Mouse (Mus musculus) right cerebral cortex, postnatal 10 days (tissue): Measurements from ENCODE around the gene Fntb.

ENCODE experiments used
- DNase-seq, 2 experiments: peaks; one replicate each; pipeline ENCODE4 v3.0.0; 2021; ENCODE audit warnings: low spot score in 2 of 2

Gene Fntb

DNA sequence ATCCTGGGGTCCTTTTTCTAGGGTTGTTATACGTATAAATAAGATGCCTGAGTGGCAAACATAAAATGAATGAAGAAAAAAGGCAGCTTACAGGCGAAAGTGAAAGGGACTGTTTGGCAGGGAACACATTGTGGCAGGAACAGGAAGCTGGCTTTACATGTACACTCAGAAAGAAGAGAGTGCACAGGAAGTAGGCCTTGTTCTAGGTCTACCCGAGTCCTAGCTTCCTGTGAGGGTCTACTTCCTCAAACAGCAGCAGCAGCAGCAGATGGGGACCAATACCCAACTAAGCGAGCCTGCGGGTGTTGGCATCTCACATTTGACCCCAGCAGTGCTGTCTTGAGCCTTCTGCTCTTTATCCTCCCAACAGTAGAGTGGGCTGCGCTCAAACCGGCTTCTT lies 121.4 kb downstream of the Fntb start:
- no peak for DNase-seq

DNA sequence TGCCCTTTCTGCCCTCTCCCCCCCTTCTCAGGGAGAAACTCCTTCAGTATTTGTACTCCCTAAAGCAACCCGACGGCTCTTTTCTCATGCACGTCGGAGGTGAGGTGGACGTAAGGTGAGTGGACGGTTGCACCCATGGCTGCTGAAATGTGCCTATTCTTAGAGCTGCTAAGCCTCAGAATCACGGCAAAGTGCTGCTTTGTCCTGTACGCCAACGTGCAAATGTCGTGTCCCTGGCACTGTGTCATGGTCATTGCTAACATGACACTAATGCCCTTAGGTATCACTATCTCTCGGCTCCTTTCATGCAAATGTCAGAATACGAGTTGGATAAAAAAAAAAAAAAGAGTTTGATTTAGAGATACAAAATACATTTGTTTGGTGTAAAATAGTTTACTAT lies 122.6 kb downstream of the Fntb start:
- DNase-seq, result no peak

DNA sequence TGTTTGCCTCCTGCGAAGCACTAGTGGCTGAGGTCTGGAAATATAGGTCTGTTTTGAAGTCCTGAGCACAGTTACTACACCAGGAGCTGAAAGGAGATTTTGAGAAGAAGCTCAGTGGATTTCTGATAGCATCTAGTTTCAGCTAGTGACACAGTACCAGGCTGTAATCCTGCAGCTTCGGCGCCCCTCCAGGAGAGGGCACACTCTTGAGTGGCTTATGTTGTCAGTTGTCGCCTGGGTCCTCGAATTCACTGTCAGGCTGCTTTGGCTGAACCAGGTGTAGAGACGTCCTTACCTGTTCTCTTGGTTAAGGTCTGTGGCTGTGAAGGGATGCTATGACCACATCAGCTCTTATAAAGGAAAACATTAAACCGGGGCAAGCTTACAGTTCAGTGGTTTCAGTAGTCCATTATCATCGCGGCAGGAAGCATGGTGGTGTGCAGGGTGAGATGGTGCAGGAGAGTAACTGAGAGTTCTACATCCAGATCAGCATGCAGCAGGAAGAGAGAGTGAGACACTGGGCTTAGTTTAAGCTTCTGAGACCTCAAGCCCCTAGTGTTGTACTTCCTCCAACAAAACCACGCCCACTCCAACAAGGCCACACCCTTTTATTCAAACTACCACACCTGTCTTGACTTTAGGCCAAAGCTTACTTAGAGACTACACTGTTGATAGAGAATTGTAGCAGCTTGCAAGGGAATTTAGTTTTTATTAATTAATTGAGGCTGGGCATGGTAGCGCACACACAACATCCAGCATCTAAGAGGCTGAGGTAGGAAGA lies 124.2 kb downstream of the Fntb start:
- no peak for DNase-seq

GRCm38 (mm10) chr12:76891160-76891559 lies 125.8 kb downstream of the Fntb start:
- no peak for DNase-seq

DNA sequence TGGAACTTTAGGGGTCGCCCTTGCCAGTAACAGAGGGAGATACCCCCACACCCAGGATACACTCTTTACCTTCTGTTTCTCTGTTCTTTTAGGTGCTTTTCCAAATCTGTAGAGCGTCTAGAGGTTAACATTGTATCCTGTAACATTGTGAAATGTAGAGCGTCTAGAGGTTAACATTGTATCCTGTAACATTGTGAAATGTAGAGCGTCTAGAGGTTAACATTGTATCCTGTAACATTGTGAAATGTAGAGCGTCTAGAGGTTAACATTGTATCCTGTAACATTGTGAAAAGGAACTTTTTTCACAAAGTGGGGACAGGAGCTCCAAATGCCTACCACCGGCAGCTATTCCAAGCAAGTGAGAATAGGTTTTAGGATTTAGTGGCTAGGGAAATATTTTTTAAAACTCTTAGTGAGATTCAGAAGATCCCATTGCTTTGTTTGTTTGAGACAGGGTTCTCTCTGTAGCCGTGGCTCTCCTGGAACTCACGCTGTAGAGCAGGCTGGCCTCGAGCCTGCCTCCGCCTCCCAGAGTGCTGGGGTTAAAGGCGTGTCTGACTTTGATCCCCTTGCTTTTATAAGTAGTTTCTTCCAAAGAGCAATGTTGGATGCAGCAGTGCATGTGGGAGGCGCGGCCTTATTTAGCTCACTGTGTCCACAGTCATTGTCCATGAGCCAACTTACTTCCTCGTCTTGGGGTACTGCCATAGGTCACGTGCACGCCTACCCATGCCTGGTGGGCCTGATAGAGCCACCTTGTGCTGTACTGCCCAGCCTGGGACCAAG lies 127.7 kb downstream of the Fntb start:
- no peak for DNase-seq

DNA sequence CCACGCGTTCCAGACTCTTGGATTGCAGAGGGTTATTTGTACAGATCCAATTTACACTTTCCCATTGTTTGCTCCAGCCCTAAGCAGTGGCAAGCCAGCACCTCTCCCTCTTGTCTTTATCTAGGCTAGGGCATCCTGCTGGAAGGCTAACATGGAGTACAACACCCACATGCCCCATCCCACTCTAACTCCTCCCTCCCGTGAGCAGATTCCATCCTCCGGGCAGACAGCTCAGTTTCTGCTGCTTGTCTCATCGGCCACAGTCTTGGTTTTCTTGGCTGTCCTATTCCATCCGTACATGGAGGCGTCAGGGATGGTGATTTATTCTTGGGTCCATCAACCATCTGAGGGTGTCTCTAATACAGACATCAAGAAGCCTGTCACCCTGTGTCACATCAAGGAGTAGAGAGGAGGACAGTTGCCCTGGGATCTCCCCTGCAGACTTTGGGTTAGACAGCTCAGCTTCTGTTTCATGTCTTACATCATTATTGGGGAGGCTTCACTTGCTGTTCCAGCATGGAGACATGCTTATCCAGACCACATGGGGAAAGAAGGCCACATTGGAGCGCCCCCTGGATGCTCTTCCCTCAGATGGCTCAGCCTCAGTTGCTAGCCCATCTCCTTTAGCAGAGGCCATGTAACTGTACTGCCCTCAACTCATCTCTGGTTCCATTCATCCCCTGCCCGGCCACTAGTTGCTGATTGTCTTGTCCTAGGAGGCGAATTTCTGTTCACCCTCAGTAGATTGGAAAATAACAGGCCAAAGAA lies 129.6 kb downstream of the Fntb start:
- DNase-seq, result no peak

DNA sequence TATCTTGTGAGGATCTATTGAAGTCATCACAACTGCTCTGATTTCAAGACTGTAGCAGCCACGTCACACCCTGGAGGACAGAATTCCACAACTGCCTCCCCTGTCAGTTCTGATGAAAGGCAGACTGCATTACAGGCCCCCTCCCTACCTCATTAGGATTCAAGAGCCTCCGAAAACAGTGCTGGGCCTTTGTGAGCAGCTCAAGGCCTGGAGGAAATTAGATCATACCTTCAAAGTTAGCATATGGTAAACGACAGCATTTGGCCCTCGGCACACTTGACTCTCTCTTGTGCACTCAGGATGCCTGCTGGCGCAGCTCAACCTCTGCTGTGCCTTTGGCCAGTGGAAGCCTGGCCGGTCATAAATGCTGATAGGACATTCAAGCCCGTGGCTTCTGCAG lies 130.4 kb downstream of the Fntb start:
- DNase-seq, result no peak

- DNase-seq, result no peak
Observed at GRCm38 (mm10) chr12:76896566-76896965, 131.2 kb downstream of the Fntb start.

GRCm38 (mm10) chr12:76897006-76897405 lies 131.6 kb downstream of the Fntb start:
- no peak for DNase-seq

DNA sequence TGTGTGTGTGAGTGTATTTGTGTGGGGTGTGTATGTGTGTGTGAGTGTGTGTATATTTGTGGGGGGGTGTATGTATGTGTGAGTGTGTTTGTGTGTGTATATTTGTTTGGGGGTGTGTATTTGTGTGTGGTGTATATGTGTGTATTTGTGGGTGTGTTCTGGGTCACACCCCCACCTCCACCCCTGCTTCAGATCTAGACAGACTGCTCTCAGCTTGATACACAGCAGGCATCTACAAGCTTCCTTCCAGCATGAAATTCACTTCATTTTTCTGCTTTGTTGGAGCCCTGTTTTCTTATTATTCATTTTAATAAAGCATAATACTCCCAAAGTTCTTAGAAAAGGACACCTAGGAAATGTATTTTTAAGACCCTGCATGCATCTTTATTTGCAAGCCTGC lies 132.8 kb downstream of the Fntb start:
- DNase-seq, result no peak

DNA sequence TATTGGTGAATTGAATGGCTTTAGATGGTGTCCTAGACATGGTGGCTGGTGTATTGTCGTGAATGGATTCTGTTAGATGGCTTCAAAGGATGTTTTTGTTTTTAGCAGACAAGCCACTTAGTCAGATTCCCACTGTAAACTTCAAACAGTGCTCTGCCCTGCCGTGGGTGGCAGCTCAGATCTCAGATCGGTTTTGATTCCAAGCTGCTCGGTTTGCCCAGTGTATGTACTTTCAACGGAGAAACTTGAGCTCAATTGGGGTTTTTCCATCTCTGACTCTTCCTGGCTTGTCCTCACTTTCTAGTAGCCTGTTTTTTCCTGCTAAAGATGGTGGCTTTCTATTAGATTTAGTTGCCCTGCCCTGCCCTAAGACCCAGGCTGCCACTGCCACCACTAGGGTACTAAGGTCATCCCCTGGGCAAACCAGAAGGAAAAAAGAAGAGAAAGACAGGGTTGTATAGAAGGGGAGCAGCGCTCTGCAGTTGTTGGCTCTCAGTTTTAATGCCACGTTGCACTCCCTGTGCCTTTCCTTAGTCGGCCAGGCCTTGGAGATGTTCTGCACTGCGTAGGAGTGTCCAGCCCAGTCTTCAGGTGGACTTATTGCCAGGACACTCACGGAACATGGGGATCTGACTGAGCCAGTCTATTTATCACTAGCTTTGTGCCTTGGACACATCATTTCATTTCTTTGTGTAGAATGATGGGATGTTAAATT lies 134.0 kb downstream of the Fntb start:
- no peak for DNase-seq

DNA sequence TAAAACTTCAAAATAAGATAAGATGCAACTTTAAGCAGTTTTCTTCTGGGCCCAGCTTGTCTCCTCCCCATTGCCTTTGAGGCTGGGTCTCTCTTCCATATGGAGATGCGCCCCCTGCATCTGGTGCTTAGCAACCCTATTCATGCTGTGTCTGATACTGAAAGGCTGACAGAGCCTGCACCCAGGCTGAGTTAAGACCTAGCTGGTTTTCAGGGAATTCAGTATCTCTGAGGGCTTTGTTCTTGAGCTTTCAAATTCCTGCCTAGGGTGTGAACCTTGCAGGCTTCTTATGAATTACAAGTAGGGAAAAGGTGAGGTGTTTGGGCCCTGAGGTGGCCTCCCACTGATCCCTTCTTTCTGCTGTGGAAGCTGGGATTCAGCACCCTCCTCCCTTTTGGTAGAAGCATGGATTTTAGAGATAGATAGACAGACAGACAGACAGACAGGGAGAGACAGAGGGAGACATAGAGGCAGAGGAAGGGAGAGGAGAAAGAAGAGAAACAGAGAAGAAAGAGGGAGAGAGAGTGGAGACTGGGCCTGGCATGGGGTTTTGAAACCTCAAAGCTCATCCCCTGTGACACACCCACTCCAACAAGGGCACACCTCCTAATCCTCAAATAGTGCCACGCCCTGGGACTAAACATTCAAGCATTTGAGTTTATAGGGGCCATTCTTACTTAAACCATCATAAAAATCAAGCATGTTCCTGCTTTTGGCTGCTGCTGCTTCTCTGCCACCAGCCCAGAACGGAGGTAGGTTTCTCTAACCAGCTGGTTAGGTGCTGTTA lies 136.3 kb downstream of the Fntb start:
- DNase-seq, result no peak

DNA sequence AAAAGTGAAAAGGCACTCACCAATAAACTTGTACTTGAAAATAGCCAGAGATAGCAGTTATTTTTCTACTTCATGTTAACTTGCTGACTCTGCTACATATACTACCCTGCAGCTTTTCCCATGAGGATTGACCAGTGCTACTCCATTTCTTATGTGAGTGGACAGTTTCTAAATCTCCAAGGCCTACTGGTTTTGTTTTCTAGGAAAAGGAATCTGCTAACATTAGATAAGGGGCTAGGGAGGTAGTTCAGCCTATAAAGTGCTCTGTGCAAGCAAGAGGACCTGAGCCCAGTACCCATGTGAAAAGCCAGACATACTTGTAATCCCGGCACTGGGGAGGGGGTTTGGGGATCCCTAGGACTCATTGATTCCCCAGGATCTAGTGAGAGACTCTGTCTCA lies 140.9 kb downstream of the Fntb start:
- DNase-seq, result no peak

- no peak for DNase-seq
Observed at GRCm38 (mm10) chr12:76909218-76909617, 143.8 kb downstream of the Fntb start.

GRCm38 (mm10) chr12:76910258-76910940 lies 145.0 kb downstream of the Fntb start:
- no peak for DNase-seq

DNA sequence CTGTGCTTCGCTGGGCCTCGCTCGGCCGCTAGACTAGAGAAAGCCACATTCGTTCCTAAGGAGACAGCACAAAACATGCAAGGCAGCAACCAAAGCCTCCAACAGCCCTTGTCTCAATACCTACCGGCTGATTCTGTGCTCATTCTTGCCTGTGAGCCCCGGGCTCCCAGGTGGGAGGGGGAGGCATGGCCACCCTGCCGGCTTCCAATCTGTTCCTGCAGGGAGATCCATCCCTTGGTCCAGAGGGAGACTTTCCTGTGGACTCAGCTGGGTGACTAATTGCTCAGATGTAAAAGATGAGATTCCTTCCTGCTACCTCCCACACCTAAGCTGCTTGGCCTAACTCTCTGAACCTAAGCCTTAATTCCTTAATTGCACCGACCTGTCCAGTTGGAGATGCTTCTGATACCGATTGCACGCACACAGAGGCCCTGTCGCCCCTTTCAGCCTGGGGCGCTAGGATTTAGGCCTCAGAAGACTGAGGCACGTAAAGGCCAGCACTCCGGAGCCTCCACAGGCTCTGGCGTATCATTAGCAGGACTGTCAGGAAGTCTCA lies 145.9 kb downstream of the Fntb start:
- no peak for DNase-seq

GRCm38 (mm10) chr12:76912193-76912592 lies 146.8 kb downstream of the Fntb start:
- no peak for DNase-seq

- DNase-seq, result no peak
Observed at GRCm38 (mm10) chr12:76916163-76916562, 150.8 kb downstream of the Fntb start.

DNA sequence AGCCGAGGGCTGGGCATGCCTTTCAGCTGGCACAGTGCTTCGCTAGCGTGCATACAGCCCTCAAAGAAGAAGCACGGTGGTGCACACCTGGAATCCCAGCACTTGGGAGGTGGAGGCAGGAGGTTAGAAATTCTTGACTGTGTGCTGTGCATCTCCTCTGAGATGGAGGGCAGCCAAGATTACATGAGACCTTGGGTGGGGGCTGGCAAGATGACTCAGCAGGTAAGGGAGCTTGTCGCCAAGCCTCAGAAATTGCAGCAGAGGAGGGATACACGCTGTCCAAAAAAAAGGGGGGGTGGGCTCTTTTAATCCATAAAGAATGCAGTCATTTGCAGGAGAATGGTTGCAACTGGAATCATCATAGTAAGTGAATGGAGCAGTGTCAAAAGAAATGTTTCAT lies 152.7 kb downstream of the Fntb start:
- no peak for DNase-seq

GRCm38 (mm10) chr12:76918855-76919254 lies 153.5 kb downstream of the Fntb start:
- DNase-seq, result no peak
